Mouse (Mus musculus) regulatory T cell (primary cell): ENCODE measurements around the gene Thoc5.

ENCODE experiments used
- in situ Hi-C: fragments of 300-600 bp; cut with MboI, MseI; formaldehyde crosslinking; loops from one replicate; pipeline ENCODE4 v1.15.1; 2025; ENCODE audit warnings: high pct_unique_total_duplicates

Thoc5 gene

GRCm38 (mm10) chr11:4906231-4906630 lies 11.1 kb downstream of the Thoc5 start:
- in situ Hi-C loops: no loop called here

GRCm38 (mm10) chr11:4916068-4916467 lies 20.9 kb downstream of the Thoc5 start:
- in situ Hi-C loops: loop anchor here (5.0 kb wide), 1 partner anchor 61 kb away; no protein-coding TSS in a partner anchor

GRCm38 (mm10) chr11:4921281-4921680 lies 26.2 kb downstream of the Thoc5 start:
- in situ Hi-C loops: no loop called here

GRCm38 (mm10) chr11:4921751-4922150 lies 26.6 kb downstream of the Thoc5 start:
- in situ Hi-C loops: no loop called here

- in situ Hi-C loops: no loop called here
Measured at GRCm38 (mm10) chr11:4927224-4927623, 32.1 kb downstream of the Thoc5 start.

GRCm38 (mm10) chr11:4931009-4931601 lies 36.0 kb downstream of the Thoc5 start:
- in situ Hi-C loops: no loop called here

GRCm38 (mm10) chr11:4936243-4936642 lies 41.1 kb downstream of the Thoc5 start:
- in situ Hi-C loops: no loop called here

GRCm38 (mm10) chr11:4946530-4946929 lies 51.4 kb downstream of the Thoc5 start:
- in situ Hi-C loops: no loop called here

- in situ Hi-C loops: no loop called here
Measured at GRCm38 (mm10) chr11:4946947-4947812, 52.1 kb downstream of the Thoc5 start.

- in situ Hi-C loops: no loop called here
Measured at GRCm38 (mm10) chr11:4947813-4948174, 52.7 kb downstream of the Thoc5 start, which contains the start of gene Nefh. Nefh (minus strand) TSS chr11:4948064.

- in situ Hi-C loops: no loop called here
Measured at GRCm38 (mm10) chr11:4948792-4949191, 53.7 kb downstream of the Thoc5 start.

- in situ Hi-C loops: no loop called here
Measured at GRCm38 (mm10) chr11:4949256-4950044, 54.3 kb downstream of the Thoc5 start.

- in situ Hi-C loops: no loop called here
Measured at GRCm38 (mm10) chr11:4953401-4953800, 58.3 kb downstream of the Thoc5 start.

GRCm38 (mm10) chr11:4953918-4954317 lies 58.8 kb downstream of the Thoc5 start:
- in situ Hi-C loops: no loop called here

- in situ Hi-C loops: loop anchor here (10.0 kb wide), 2 partner anchors 692 to 1238 kb away; no protein-coding TSS in a partner anchor
Measured at GRCm38 (mm10) chr11:4963099-4963808, 68.1 kb downstream of the Thoc5 start.

GRCm38 (mm10) chr11:4966325-4966724 lies 71.2 kb downstream of the Thoc5 start:
- in situ Hi-C loops: loop anchor here (10.0 kb wide), 2 partner anchors 688 to 1242 kb away; no protein-coding TSS in a partner anchor

- in situ Hi-C loops: loop anchor here (10.0 kb wide), 2 partner anchors 688 to 1242 kb away; no protein-coding TSS in a partner anchor
Measured at GRCm38 (mm10) chr11:4966888-4967287, 71.8 kb downstream of the Thoc5 start.

GRCm38 (mm10) chr11:4967549-4967948 lies 72.4 kb downstream of the Thoc5 start:
- in situ Hi-C loops: loop anchor here (10.0 kb wide), 2 partner anchors 687 to 1243 kb away; no protein-coding TSS in a partner anchor

GRCm38 (mm10) chr11:4968376-4968775 lies 73.3 kb downstream of the Thoc5 start:
- in situ Hi-C loops: loop anchor here (10.0 kb wide), 2 partner anchors 686 to 1244 kb away; no protein-coding TSS in a partner anchor

GRCm38 (mm10) chr11:4972967-4973870 lies 78.1 kb downstream of the Thoc5 start:
- in situ Hi-C loops: no loop called here
